Mouse (Mus musculus) thymus, adult 2 months (tissue): ENCODE data around the gene Aaas.

Source experiments
- CTCF ChIP-seq: fragments of 200-500 bp; IDR thresholded peaks from 2 replicates; pipeline ENCODE4 v1.5.1; 2012; ENCODE audit warnings: mild to moderate bottlenecking, control low read depth, low read length, moderate library complexity, borderline replicate concordance; ENCODE audit not compliant: control insufficient read depth, poor library complexity, insufficient read depth; ENCODE audit errors: extremely low read depth
- POLR2A ChIP-seq: fragments of 200-500 bp; IDR thresholded peaks from 2 replicates; pipeline ENCODE4 v1.6.1; 2012; ENCODE audit warnings: mild to moderate bottlenecking, low read length, control low read depth, moderate library complexity; ENCODE audit not compliant: control insufficient read depth, poor library complexity, insufficient read depth; ENCODE audit errors: extremely low read depth

DNA sequence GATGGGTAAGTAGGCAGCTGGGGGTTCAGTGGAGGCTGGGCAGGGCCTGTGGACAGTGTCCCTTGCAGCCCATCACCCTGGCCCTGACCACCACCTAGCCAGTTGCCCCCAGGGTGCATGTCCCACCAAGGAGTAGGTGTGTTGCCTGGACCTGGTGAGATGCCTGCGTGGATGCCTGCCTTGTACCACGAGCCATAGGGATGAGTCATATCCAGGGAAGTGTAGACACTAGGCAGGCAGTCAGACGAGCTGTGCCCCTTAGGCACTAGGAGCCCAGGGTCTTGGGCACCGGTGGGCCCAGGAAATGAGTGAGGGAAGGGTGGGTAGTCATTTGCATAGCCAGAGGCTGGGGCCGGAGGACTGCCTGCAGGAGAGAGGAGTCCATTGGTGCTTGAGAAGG is 8.3 kb upstream of the Aaas start:
- TF ChIP-seq POLR2A (no peak), CTCF (no peak)
